In the genomic region with DNA sequence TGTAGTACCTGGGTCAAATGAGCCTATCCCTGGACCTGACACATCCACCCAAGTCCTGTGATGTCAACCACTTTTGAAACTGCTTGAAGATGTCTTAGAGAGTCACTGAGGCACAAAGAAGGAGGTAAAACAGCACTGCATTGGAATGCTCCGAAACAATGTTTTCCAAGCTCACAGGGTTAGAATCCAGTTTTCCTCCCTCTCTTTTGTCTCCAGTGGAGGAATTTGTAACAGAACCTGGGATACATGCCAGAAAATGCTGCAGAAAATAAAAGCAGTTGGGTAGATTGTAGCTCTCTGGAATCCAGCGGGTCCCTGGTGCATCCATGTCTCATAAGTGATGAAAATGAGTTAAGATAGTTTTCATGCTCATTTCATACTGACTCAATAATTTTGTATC, we compare ENCODE assay signal across 11 mouse cellular contexts.
DNase-seq lines count a peak whose midpoint lies in the region; ATAC-seq and TF ChIP-seq lines count a peak whose summit lies in the region.
"Had no signal": no experiment of that assay in that cellular context is flagged by ENCODE, and none has a peak within 500 bp of the region (broad histone marks: within the 10 kb centered on the region; RNA-seq: fewer than 3 reads in every experiment).

No protein-coding gene starts in this region.

- peak; percentile 18 for DNase-seq in forebrain, postnatal 0 days
- DNase-seq in kidney, postnatal 0 days (ENCODE audit: low spot score), result peak; percentile 61
- DNase-seq in kidney, postnatal 25 days, result no peak
- DNase-seq in midbrain, embryonic 14.5 days, result peak; percentile 32
- no peak for DNase-seq in cerebellum, adult 18-20 months
- DNase-seq: kidney, adult 11 months; right cerebral cortex, postnatal 25 days had no signal

- no peak for ATAC-seq in forebrain, postnatal 0 days
- ATAC-seq in forebrain, embryonic 16.5 days, result no peak
- ATAC-seq in kidney, postnatal 0 days (replicated peaks; ENCODE audit: low FRiP score, low read depth), result no peak
- no peak for ATAC-seq in midbrain, embryonic 14.5 days (ENCODE audit: low FRiP score, low TSS enrichment)
- ATAC-seq in midbrain, embryonic 16.5 days, result no peak
- no peak for ATAC-seq in limb, embryonic 15.5 days (ENCODE audit: insufficient number of reproducible peaks, low FRiP score, low TSS enrichment, low read depth)

- TF ChIP-seq CTCF in forebrain, postnatal 0 days (IDR thresholded peaks at IDR 0.05; ENCODE audit: low read depth), result no peak
- TF ChIP-seq CTCF in kidney, postnatal 0 days (IDR thresholded peaks at IDR 0.05; ENCODE audit: low read depth), result no peak

- H3K4me2 ChIP-seq in forebrain, postnatal 0 days (ENCODE audit: low read depth), result no peak overlapping the region
- no peak overlapping the region for H3K4me2 ChIP-seq in forebrain, embryonic 16.5 days (ENCODE audit: low read length)
- no peak overlapping the region for H3K4me2 ChIP-seq in kidney, postnatal 0 days (ENCODE audit: low read length)
- H3K4me2 ChIP-seq in midbrain, embryonic 14.5 days (ENCODE audit: low read length), result no peak overlapping the region
- H3K4me2 ChIP-seq in midbrain, embryonic 16.5 days (ENCODE audit: low read length), result no peak overlapping the region
- H3K4me2 ChIP-seq in limb, embryonic 15.5 days, result no peak overlapping the region

- 41% methylated on average over 2 of the region's 2 CpGs for WGBS in forebrain, postnatal 0 days
- WGBS in forebrain, embryonic 16.5 days, result 37% methylated on average over 2 of the region's 2 CpGs
- 60% methylated on average over 2 of the region's 2 CpGs for WGBS in kidney, postnatal 0 days
- 71% methylated on average over 2 of the region's 2 CpGs for WGBS in midbrain, embryonic 14.5 days
- 69% methylated on average over 2 of the region's 2 CpGs for WGBS in midbrain, embryonic 16.5 days
- WGBS in limb, embryonic 15.5 days, result 34% methylated on average over 2 of the region's 2 CpGs

- no peak overlapping the region for H3K4me3 ChIP-seq in forebrain, postnatal 0 days (ENCODE audit: low read depth, low read length)
- no peak overlapping the region for H3K4me3 ChIP-seq in forebrain, embryonic 16.5 days (replicated peaks; ENCODE audit: low read length)
- H3K4me3 ChIP-seq in kidney, postnatal 0 days (replicated peaks; ENCODE audit: low read depth, low read length), result no peak overlapping the region
- H3K4me3 ChIP-seq in midbrain, embryonic 14.5 days (replicated peaks; ENCODE audit: low read depth, low read length), result no peak overlapping the region
- no peak overlapping the region for H3K4me3 ChIP-seq in midbrain, embryonic 16.5 days (ENCODE audit: low read depth, low read length)
- no peak overlapping the region for H3K4me3 ChIP-seq in limb, embryonic 15.5 days

- H3K4me1 ChIP-seq in forebrain, postnatal 0 days (ENCODE audit: insufficient read depth), result no peaks in the 10 kb centered on the region
- H3K4me1 ChIP-seq in forebrain, embryonic 16.5 days (replicated peaks; ENCODE audit: control insufficient read depth, insufficient read depth, low read length), result peaks cover 5% of the 10 kb centered on the region
- no peaks in the 10 kb centered on the region; the same call in 1 of the 2 replicates for H3K4me1 ChIP-seq in kidney, postnatal 0 days (replicated peaks; ENCODE audit: insufficient read depth, low read length)
- no peaks in the 10 kb centered on the region for H3K4me1 ChIP-seq in midbrain, embryonic 14.5 days (ENCODE audit: control insufficient read depth, insufficient read depth, low read length)
- H3K4me1 ChIP-seq in midbrain, embryonic 16.5 days (ENCODE audit: control insufficient read depth, insufficient read depth, low read length), result peaks cover 3% of the 10 kb centered on the region
- peaks cover 11% of the 10 kb centered on the region for H3K4me1 ChIP-seq in limb, embryonic 15.5 days

- H3K27ac ChIP-seq in forebrain, postnatal 0 days (ENCODE audit: low read depth, low read length), result no peak overlapping the region
- no peak overlapping the region for H3K27ac ChIP-seq in forebrain, embryonic 16.5 days (ENCODE audit: low read length)
- H3K27ac ChIP-seq in kidney, postnatal 0 days, result no peak overlapping the region
- no peak overlapping the region for H3K27ac ChIP-seq in midbrain, embryonic 14.5 days (replicated peaks; ENCODE audit: low read depth, low read length)
- H3K27ac ChIP-seq in midbrain, embryonic 16.5 days (ENCODE audit: low read length), result no peak overlapping the region
- H3K27ac ChIP-seq in limb, embryonic 15.5 days, result peak overlapping the region; percentile 60; the same call in 1 of the 2 replicates
- H3K27ac ChIP-seq: liver, embryonic 14.5 days had no signal

- H3K27me3 ChIP-seq in forebrain, postnatal 0 days (ENCODE audit: insufficient read depth, low read length), result no peaks in the 10 kb centered on the region
- H3K27me3 ChIP-seq in forebrain, embryonic 16.5 days (replicated peaks; ENCODE audit: control insufficient read depth, insufficient read depth, low read length), result no peaks in the 10 kb centered on the region
- H3K27me3 ChIP-seq in kidney, postnatal 0 days (ENCODE audit: insufficient read depth, low read length), result no peaks in the 10 kb centered on the region
- no peaks in the 10 kb centered on the region for H3K27me3 ChIP-seq in midbrain, embryonic 14.5 days (ENCODE audit: control insufficient read depth, insufficient read depth, low read length)
- H3K27me3 ChIP-seq in midbrain, embryonic 16.5 days (ENCODE audit: control insufficient read depth, insufficient read depth, low read depth, low read length), result no peaks in the 10 kb centered on the region
- H3K27me3 ChIP-seq in limb, embryonic 15.5 days, result no peaks in the 10 kb centered on the region

- H3K9me3 ChIP-seq in forebrain, postnatal 0 days (ENCODE audit: low read length), result no peaks in the 10 kb centered on the region
- no peaks in the 10 kb centered on the region for H3K9me3 ChIP-seq in forebrain, embryonic 16.5 days (ENCODE audit: control insufficient read depth, low read length)
- H3K9me3 ChIP-seq in kidney, postnatal 0 days (replicated peaks; ENCODE audit: low read length), result no peaks in the 10 kb centered on the region
- no peaks in the 10 kb centered on the region for H3K9me3 ChIP-seq in midbrain, embryonic 14.5 days (ENCODE audit: control insufficient read depth, low read length)
- no peaks in the 10 kb centered on the region for H3K9me3 ChIP-seq in midbrain, embryonic 16.5 days (replicated peaks; ENCODE audit: control insufficient read depth, low read length, poor library complexity, severe bottlenecking)
- H3K9me3 ChIP-seq in limb, embryonic 15.5 days, result no peaks in the 10 kb centered on the region

- H3K9ac ChIP-seq in forebrain, postnatal 0 days, result no peak overlapping the region
- H3K9ac ChIP-seq in forebrain, embryonic 16.5 days (replicated peaks; ENCODE audit: low read depth, low read length), result no peak overlapping the region
- H3K9ac ChIP-seq in kidney, postnatal 0 days (ENCODE audit: low read depth, low read length), result no peak overlapping the region
- H3K9ac ChIP-seq in midbrain, embryonic 14.5 days (replicated peaks; ENCODE audit: low read length), result no peak overlapping the region
- H3K9ac ChIP-seq in midbrain, embryonic 16.5 days (ENCODE audit: low read depth, low read length), result no peak overlapping the region
- no peak overlapping the region for H3K9ac ChIP-seq in limb, embryonic 15.5 days
- H3K9ac ChIP-seq: liver, embryonic 14.5 days had no signal

- no peaks in the 10 kb centered on the region for H3K36me3 ChIP-seq in forebrain, postnatal 0 days (ENCODE audit: insufficient read depth)
- no peaks in the 10 kb centered on the region for H3K36me3 ChIP-seq in forebrain, embryonic 16.5 days (ENCODE audit: control insufficient read depth, insufficient read depth)
- no peaks in the 10 kb centered on the region for H3K36me3 ChIP-seq in kidney, postnatal 0 days (ENCODE audit: insufficient read depth, low read length)
- H3K36me3 ChIP-seq in midbrain, embryonic 14.5 days (ENCODE audit: control insufficient read depth, insufficient read depth, low read length), result no peaks in the 10 kb centered on the region
- no peaks in the 10 kb centered on the region for H3K36me3 ChIP-seq in midbrain, embryonic 16.5 days (ENCODE audit: control insufficient read depth, insufficient read depth, low read length)
- no peaks in the 10 kb centered on the region for H3K36me3 ChIP-seq in limb, embryonic 15.5 days

Comparison
In these comparisons a context has a peak if more than half of its experiments do, and no peak if none do; other contexts are left out.
1. DNase-seq: peak in forebrain, postnatal 0 days (single experiment), kidney, postnatal 0 days (single experiment) and midbrain, embryonic 14.5 days (single experiment); none in kidney, postnatal 25 days (0 of 2) and cerebellum, adult 18-20 months (0 of 2).